11 mouse cellular contexts compared by ENCODE assay signal in the genomic region with DNA sequence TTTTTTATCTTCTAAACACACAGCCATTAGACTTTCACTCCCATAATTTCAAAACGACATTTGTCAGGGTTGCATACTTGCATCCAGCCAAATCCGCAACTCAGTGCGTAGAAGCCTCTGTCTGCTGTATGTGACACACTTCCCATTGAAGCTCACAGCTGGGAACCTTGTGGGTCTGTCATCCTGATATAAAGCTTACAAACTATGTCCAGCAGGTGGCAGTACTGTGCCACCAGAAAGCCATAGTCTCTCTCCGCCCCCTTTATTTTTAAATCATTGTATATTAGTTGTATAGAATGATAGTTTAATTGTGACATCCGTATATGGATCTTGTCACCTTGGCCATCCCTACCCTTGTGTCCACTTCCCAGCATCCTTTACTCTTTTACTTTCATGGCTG.
DNase-seq lines count a peak whose midpoint lies in the region; ATAC-seq lines count a peak whose summit lies in the region.
"Had no signal": no experiment of that assay in that cellular context is flagged by ENCODE, and none has a peak within 500 bp of the region (broad histone marks: within the 10 kb centered on the region; RNA-seq: fewer than 3 reads in every experiment).

No protein-coding gene starts in this region.

- no peak overlapping the region for H3K9ac ChIP-seq in embryonic facial prominence, embryonic 11.5 days (replicated peaks; ENCODE audit: low read length)
- H3K9ac ChIP-seq in hindbrain, embryonic 12.5 days: no peak overlapping the region
- H3K9ac ChIP-seq: forebrain, embryonic 12.5 days had no signal

- no peaks in the 10 kb centered on the region for H3K27me3 ChIP-seq in embryonic facial prominence, embryonic 11.5 days (ENCODE audit: control insufficient read depth, insufficient read depth, low read length)
- H3K27me3 ChIP-seq in embryonic facial prominence, embryonic 10.5 days (replicated peaks; ENCODE audit: low read depth, poor library complexity, severe bottlenecking): no peaks in the 10 kb centered on the region
- H3K27me3 ChIP-seq in hindbrain, embryonic 12.5 days: no peaks in the 10 kb centered on the region
- H3K27me3 ChIP-seq: forebrain, embryonic 12.5 days had no signal

- no peaks in the 10 kb centered on the region for H3K9me3 ChIP-seq in embryonic facial prominence, embryonic 11.5 days (replicated peaks; ENCODE audit: control insufficient read depth, low read length)
- no peaks in the 10 kb centered on the region for H3K9me3 ChIP-seq in embryonic facial prominence, embryonic 10.5 days
- H3K9me3 ChIP-seq in hindbrain, embryonic 12.5 days (replicated peaks): no peaks in the 10 kb centered on the region
- H3K9me3 ChIP-seq: forebrain, embryonic 12.5 days had no signal

- H3K4me3 ChIP-seq in embryonic facial prominence, embryonic 11.5 days (ENCODE audit: low read depth, low read length): no peak overlapping the region
- H3K4me3 ChIP-seq in embryonic facial prominence, embryonic 10.5 days: no peak overlapping the region
- H3K4me3 ChIP-seq in hindbrain, embryonic 12.5 days: no peak overlapping the region
- H3K4me3 ChIP-seq: forebrain, embryonic 12.5 days had no signal

- H3K27ac ChIP-seq in embryonic facial prominence, embryonic 11.5 days (replicated peaks; ENCODE audit: low read depth, low read length): no peak overlapping the region
- H3K27ac ChIP-seq in embryonic facial prominence, embryonic 10.5 days (replicated peaks): no peak overlapping the region
- no peak overlapping the region for H3K27ac ChIP-seq in hindbrain, embryonic 12.5 days
- H3K27ac ChIP-seq: forebrain, embryonic 12.5 days had no signal

- no peaks in the 10 kb centered on the region for H3K36me3 ChIP-seq in embryonic facial prominence, embryonic 11.5 days (replicated peaks; ENCODE audit: control insufficient read depth, insufficient read depth, low read depth, low read length)
- no peaks in the 10 kb centered on the region for H3K36me3 ChIP-seq in embryonic facial prominence, embryonic 10.5 days (replicated peaks)
- no peaks in the 10 kb centered on the region for H3K36me3 ChIP-seq in hindbrain, embryonic 12.5 days
- H3K36me3 ChIP-seq: forebrain, embryonic 12.5 days had no signal

- 67% methylated on average over 5 of the region's 5 CpGs for WGBS in embryonic facial prominence, embryonic 11.5 days
- 67% methylated on average over 5 of the region's 5 CpGs for WGBS in embryonic facial prominence, embryonic 10.5 days
- WGBS in hindbrain, embryonic 12.5 days: 68% methylated on average over 5 of the region's 5 CpGs

- DNase-seq in embryonic facial prominence, embryonic 11.5 days (ENCODE audit: low spot score): peak; percentile 30
- DNase-seq in embryonic facial prominence, embryonic 10.5 days (ENCODE audit: low spot score): no peak
- peak; percentile 14 to 28 for DNase-seq in left cerebral cortex, postnatal 25 days (ENCODE audit: low spot score in 2 of 2)
- DNase-seq in left cerebral cortex, postnatal 10 days (ENCODE audit: extremely low spot score in 1 of 2, low spot score in 2 of 2): no peak
- DNase-seq in MN1 (ENCODE audit: low spot score): peak; percentile 11
- peak; percentile 4 for DNase-seq in layer of hippocampus, adult 9-11 months
- DNase-seq: heart, postnatal 14 days had no signal

- no peaks in the 10 kb centered on the region for H3K4me1 ChIP-seq in embryonic facial prominence, embryonic 11.5 days (ENCODE audit: control insufficient read depth, insufficient read depth, low read length)
- no peaks in the 10 kb centered on the region for H3K4me1 ChIP-seq in embryonic facial prominence, embryonic 10.5 days
- no peaks in the 10 kb centered on the region for H3K4me1 ChIP-seq in hindbrain, embryonic 12.5 days
- H3K4me1 ChIP-seq: forebrain, embryonic 12.5 days had no signal

- intact Hi-C loops in left cerebral cortex, postnatal 25 days (cut with DNase I): no loop called here
- intact Hi-C loops in left cerebral cortex, postnatal 10 days (cut with DNase I): no loop called here

- H3K4me2 ChIP-seq in embryonic facial prominence, embryonic 11.5 days (ENCODE audit: low read depth, low read length): no peak overlapping the region
- H3K4me2 ChIP-seq in hindbrain, embryonic 12.5 days (replicated peaks): no peak overlapping the region
- H3K4me2 ChIP-seq: forebrain, embryonic 12.5 days had no signal

- ATAC-seq in embryonic facial prominence, embryonic 11.5 days (replicated peaks; ENCODE audit: insufficient number of reproducible peaks, low FRiP score, low TSS enrichment, low read depth): no peak
- ATAC-seq in inflammation-experienced regulatory T-cells, adult 6 months: no peak
- ATAC-seq in hindbrain, embryonic 12.5 days (ENCODE audit: low FRiP score): no peak
- ATAC-seq: CD4-positive, CD25-positive, alpha-beta regulatory T cell, adult 4 months had no signal

Comparison
In these comparisons a context has a peak if more than half of its experiments do, and no peak if none do; other contexts are left out.
1. DNase-seq: peak in embryonic facial prominence, embryonic 11.5 days (single experiment), left cerebral cortex, postnatal 25 days (2 of 2), MN1 (single experiment) and layer of hippocampus, adult 9-11 months (single experiment); none in embryonic facial prominence, embryonic 10.5 days (single experiment) and left cerebral cortex, postnatal 10 days (0 of 2).